Mouse (Mus musculus) testis, adult 2 months (tissue): ENCODE measurements around the gene Dnah7a.

ENCODE experiments used
- CTCF ChIP-seq: fragments of 200-500 bp; IDR thresholded peaks from 2 replicates; pipeline ENCODE4 v1.5.1; 2012; ENCODE audit warnings: low read depth, mild to moderate bottlenecking, inconsistent platforms, low read length, moderate library complexity; ENCODE audit not compliant: control insufficient read depth, insufficient read depth, insufficient replicate concordance
- POLR2A ChIP-seq: fragments of 200-500 bp; IDR thresholded peaks from 2 replicates; pipeline ENCODE4 v1.6.1; 2012; ENCODE audit warnings: low read depth, mild to moderate bottlenecking, inconsistent platforms, low read length, moderate library complexity; ENCODE audit not compliant: control insufficient read depth

- TF ChIP-seq CTCF (no peak), POLR2A (no peak)
Observed at GRCm38 (mm10) chr1:53473699-53474098, 232.9 kb downstream of the Dnah7a start.
